Mouse (Mus musculus) kidney, adult 2 months (tissue): ENCODE results near the gene Kdm4b.

Experiments used
- CTCF ChIP-seq: fragments of 200-500 bp; conservative IDR thresholded peaks from 2 replicates; pipeline ENCODE4 v1.5.1; 2011; ENCODE audit warnings: low read depth, mild to moderate bottlenecking, control low read depth, low read length, moderate library complexity, mixed read lengths; ENCODE audit not compliant: insufficient read depth, insufficient read length
- POLR2A ChIP-seq: fragments of 200-500 bp; IDR thresholded peaks from one replicate; pipeline ENCODE4 v1.6.1; 2011; ENCODE audit warnings: low read depth, low read length, control low read depth

- TF ChIP-seq CTCF, result no peak
- no peak for TF ChIP-seq POLR2A
Measured at GRCm38 (mm10) chr17:56293291-56293690, 32.6 kb upstream of the Kdm4b start.
